Mouse (Mus musculus) frontal cortex, adult (tissue): Measurements from ENCODE around the gene Pdcd1.
"Not testable (repeated sequence)": the region's sequence is repeated elsewhere in the genome, so short reads cannot be mapped to it uniquely, and the experiment has no call there.

ENCODE experiments used
- ATAC-seq: cut with Nextera tagmentation; 2 replicates; pipeline ENCODE4 v1.9.2; 2017; ENCODE audit warnings: mild to moderate bottlenecking, moderate library complexity, mixed read lengths; ENCODE audit not compliant: low TSS enrichment

Gene Pdcd1

GRCm38 (mm10) chr1:94052373-94052772, at the start of gene Pdcd1:
Pdcd1 (minus strand) TSS chr1:94052553.
- no peak for ATAC-seq

- ATAC-seq = no peak
Observed at GRCm38 (mm10) chr1:94091788-94092187, 39.4 kb upstream of the Pdcd1 start.

GRCm38 (mm10) chr1:94086311-94086898, 34.1 kb upstream of the Pdcd1 start:
- no peak for ATAC-seq

- ATAC-seq = no peak
Observed at GRCm38 (mm10) chr1:94085324-94086105, 33.2 kb upstream of the Pdcd1 start.

GRCm38 (mm10) chr1:94081761-94082160, 29.4 kb upstream of the Pdcd1 start:
- ATAC-seq = no peak

- no peak for ATAC-seq
Observed at GRCm38 (mm10) chr1:94081191-94081590, 28.8 kb upstream of the Pdcd1 start.

- ATAC-seq = no peak
Observed at GRCm38 (mm10) chr1:94080718-94081117, 28.4 kb upstream of the Pdcd1 start.

- ATAC-seq = peak; percentile 99
Observed at GRCm38 (mm10) chr1:94078835-94079440, 26.6 kb upstream of the Pdcd1 start.

GRCm38 (mm10) chr1:94078314-94078713, 26.0 kb upstream of the Pdcd1 start:
- no peak for ATAC-seq

- ATAC-seq = no peak
Observed at GRCm38 (mm10) chr1:94076702-94077101, 24.3 kb upstream of the Pdcd1 start.

GRCm38 (mm10) chr1:94074756-94075155, 22.4 kb upstream of the Pdcd1 start:
- ATAC-seq = no peak

- ATAC-seq = not testable (repeated sequence)
Observed at GRCm38 (mm10) chr1:94058281-94058680, 5.9 kb upstream of the Pdcd1 start.

GRCm38 (mm10) chr1:94057401-94057800, 5.0 kb upstream of the Pdcd1 start:
- ATAC-seq = no peak

GRCm38 (mm10) chr1:94055966-94056365, 3.6 kb upstream of the Pdcd1 start:
- no peak for ATAC-seq

GRCm38 (mm10) chr1:94054481-94054880, 2.1 kb upstream of the Pdcd1 start:
- no peak for ATAC-seq

GRCm38 (mm10) chr1:94053530-94054216, 1.3 kb upstream of the Pdcd1 start:
- ATAC-seq = peak; percentile 94

GRCm38 (mm10) chr1:94051104-94051503, 1.2 kb downstream of the Pdcd1 start:
- no peak for ATAC-seq

GRCm38 (mm10) chr1:94046544-94046943, 5.8 kb downstream of the Pdcd1 start:
- no peak for ATAC-seq

- no peak for ATAC-seq
Observed at GRCm38 (mm10) chr1:94045559-94045958, 6.8 kb downstream of the Pdcd1 start.

- no peak for ATAC-seq
Observed at GRCm38 (mm10) chr1:94040391-94040790, 12.0 kb downstream of the Pdcd1 start.

- peak; percentile 95 for ATAC-seq
Observed at GRCm38 (mm10) chr1:94034984-94035743, 17.2 kb downstream of the Pdcd1 start.
